Mouse (Mus musculus): ENCODE measurements at regions not wholly inside any gene's neighbourhood (a gene's known extent, or its start where the extent isn't known, plus 50 kb on each side); places are given as distances from the start of the nearest gene placed in this dataset.
A peak's percentile ranks its signal among the peaks of the same experiment; 100 is the strongest.

DNA sequence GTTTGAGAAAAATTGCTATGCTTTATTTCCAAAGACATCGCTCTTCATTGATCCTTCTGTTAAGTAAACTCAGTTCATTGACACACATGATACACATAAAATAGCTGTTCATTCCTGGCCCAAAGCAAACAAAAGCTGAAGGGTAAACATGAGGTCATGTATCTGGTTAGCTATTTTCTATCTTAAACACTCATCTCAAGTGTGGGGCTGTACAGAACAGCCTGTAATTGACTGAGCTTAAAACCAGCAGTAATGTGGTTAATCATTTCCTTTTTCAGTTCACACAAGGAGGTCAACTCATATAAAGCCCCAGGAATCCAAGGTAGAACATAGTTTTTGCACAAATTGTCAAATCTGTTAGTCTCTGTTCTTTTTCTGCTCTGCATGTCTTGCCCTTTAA, 94.5 kb downstream of the Cldn17 start:
- no peak for DNase-seq (ENCODE audit: low read depth, low spot score)

DNA sequence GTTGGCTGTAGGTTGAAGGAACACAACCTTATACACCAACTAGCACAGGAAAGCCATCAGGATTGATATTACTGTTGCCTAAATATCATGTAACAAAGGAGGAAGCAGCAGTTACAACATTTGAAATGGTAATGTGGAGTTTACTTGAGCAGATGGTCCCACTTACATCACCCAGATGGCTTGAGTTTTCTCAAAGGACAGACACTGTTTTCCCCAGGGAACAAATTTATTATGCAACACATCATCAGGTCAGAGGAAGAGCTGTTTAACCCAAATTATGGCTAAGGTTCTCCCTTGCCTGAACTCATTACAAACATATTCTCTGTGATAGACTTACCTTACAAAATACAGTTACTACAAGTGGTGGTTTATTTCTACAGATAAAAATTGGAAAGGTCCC, 98.6 kb downstream of the Cldn17 start:
- no peak for DNase-seq (ENCODE audit: low read depth, low spot score)

DNA sequence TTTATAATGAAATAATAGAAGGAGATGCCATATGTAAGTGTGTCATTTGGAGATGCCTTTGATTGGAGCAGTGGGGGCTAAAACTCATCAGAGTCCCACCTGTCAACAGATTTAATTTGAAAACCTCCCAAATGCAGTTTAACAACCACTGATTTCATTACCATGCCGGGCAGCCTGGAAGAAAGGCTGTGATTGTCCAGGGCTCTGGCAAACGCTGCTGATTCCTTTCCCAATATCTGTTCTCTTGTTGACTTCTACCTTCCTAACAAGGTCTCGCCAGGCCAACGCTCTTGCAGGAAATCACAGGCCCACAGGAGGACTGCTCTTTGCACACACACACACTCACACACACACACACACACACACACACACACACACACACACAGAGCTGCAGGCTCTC, 102.4 kb downstream of the Cldn17 start:
- DNase-seq (ENCODE audit: low read depth, low spot score) = no peak

DNA sequence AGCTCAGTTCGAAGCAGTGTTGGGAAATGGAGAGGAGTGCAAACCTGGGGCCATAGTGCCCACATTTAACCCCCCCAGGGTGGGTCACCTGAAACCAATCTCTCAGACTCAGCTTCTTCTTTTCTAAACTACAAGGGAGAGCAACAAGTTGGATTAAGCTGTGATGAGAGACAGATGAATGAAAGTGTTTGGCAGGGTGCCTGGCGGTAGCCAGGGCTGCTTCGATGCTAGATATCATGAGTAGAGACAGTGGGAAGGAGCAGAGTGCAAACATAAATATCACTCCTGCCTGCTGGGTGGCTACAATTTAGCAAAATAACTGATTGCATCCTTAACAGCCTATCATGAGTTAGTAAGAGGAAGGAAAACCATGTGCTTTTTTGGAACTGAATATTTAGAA, 106.9 kb downstream of the Cldn17 start:
- no peak for DNase-seq (ENCODE audit: low read depth, low spot score)

DNA sequence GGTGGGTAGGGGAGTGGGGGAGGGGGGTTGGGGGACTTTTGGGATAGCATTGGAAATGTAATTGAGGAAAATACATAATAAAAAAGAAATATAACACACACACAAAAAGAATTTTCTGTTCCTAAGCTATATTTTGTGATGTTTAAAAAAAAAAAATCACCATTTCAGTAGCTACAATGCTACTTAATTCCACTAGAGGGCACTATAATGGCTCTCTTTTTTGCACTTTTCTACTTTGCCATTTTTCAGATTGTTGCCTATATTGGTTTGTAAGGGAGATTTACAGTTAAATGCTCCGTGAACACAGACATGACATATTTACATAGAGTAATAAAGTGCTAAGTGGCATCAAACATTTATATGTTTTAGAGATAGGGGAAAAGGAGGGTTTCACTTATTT, 102.7 kb upstream of the Grik1 start:
- no peak for DNase-seq (ENCODE audit: low read depth, low spot score)

DNA sequence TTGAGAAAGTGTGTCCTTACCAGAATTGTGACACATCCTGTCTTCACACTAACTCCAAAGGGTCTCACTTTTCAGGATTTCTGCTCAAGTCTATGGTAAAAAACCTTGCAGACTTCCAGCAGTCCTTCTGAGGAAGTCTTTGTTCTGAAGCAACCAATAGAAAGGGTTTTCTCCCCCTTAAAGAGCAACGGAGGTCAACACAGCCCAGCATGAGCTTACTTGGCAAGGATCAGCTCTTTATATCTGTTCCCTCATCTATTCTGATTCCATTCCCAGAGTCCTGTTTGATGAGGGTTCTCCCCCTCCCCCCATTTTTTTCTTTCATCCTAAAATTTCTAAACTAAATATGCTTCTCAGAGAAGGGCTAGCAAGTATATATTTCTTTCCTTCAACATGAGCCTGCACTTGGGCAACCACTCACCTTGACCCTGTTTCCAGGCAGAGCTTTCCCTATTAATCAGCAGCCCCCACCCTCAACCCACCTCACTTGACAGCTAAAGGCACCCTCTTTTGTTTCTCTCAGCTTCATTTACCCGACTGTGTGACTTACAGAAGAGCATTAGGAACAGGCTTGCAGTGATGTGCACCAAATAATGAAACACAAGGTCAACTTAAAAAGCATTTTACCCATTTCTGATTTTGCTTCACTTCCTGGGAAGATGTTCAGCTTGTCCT, 91.7 kb upstream of the Grik1 start:
- DNase-seq (ENCODE audit: low read depth, low spot score) = no peak

DNA sequence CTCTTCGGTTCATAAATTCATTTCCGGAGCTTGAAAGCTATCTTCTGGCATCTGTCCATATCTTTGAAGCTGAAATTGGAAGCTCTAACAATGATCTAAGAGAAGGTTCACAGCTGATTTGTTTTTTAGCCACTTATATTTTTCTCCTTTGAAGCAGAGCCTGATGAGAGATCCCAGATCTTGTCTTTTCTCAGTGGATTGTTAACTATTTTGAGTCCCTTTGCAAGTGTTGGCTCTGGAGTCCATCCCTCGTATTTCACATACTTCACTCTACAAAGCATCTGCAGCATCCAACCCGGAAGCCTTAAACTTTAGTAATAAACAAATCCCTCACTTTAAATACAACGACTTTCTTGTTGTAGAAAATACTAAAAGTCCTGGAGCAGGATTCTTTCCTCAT, 85.6 kb upstream of the Grik1 start:
- DNase-seq (ENCODE audit: low read depth, low spot score) = no peak

DNA sequence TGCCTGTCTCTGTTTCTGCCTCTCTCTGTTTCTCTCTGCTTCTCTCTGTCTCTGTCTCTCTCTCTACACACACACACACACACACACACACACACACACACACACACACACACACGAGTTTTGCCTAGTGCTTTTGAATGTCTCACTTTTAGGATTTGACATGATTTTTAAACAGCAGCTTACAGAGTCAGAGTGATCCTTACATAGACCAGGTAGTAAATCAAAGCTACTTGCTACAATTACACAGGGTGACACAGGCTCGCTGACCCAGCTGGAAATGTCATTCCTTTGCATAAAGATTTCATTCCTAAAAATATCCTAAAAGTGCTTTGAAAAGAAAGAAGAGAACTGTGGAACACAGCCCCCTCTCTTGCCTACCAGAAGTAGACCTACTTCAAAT, 84.5 kb upstream of the Grik1 start:
- DNase-seq (ENCODE audit: low read depth, low spot score) = no peak

DNA sequence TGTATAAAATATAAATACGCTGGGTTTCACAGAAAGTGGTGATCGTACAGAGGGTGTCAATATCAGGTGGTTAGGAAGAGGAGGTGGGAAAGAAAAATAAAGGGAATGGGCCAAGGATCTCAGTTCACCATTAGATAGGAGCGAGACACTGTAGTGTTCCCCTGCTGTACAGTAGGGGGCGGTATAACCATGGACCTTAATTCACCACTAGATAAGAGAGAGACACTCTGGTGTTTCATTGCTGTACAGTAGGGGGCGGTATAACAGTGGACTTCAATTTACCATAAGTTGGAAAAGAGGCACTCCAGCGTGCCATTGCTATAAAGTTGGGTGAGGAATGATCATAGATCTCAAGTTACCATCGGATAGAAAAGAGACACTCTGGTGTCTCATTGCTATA, 82.0 kb upstream of the Grik1 start:
- DNase-seq (ENCODE audit: low read depth, low spot score) = peak; percentile 38

DNA sequence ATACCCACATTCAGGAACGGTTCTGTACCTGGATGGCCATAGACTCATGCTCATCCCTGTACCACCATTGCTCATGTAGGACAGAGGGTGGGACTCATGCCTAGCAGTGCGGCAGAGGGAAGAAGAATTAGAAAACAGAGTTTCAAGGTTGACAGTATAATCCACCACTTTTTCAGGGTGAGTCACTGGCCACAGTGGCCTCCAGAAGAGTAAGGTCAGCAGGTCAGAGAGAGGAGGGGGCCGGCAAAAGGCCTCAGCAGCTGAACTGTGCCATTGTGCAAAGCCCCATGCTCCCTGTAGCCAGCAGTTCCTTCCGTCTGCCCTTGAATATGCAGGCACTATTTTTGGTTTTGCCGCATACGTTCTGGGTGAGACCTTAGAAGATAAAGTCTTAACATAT, 78.1 kb upstream of the Grik1 start:
- no peak for DNase-seq (ENCODE audit: low read depth, low spot score)

DNA sequence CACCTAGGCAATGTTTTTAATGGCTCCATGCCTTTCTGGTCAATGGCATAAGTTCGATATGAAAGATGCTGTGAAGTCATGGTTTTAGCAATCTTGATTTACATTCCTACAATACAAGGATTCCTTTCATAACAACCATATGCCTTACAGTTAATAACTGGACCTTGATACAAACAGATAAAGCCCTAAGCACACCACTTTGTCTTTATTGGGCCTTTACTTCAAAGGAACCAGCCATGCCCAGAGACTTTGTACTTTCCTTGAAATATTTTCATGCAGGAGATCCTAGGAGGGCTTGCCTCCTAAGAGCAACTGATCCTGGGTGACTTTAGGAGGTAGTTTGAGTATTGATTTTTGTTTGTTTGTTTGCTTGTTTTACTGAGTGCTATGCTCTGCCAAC, 77.1 kb upstream of the Grik1 start:
- no peak for DNase-seq (ENCODE audit: low read depth, low spot score)

DNA sequence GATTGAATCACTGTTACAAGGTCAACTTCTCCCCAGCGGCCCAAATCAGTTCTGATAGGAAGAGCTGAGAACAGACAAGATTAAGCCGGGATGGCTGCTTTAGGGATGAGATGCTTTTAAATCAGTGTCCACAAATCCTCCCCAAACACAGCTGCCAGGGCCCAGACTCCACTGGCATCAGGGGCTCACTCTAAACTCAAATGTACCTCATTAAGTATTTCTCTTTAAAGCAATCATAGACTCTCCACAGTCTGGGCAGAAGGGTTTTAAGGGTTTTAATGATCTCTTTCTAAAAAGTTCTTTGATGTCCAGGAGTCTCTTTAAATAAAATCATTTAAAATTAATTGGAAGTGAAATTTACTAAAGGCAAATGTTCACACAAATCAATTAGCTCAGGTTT, 70.0 kb upstream of the Grik1 start:
- no peak for DNase-seq (ENCODE audit: low read depth, low spot score)

Data from CD4-positive, CD25-positive, alpha-beta regulatory T cell, adult 2 months (primary cell).